Mouse (Mus musculus) bone marrow macrophage, adult 2 months (primary cell): Measurements from ENCODE around the gene Aco2.
A peak's percentile ranks its signal among the peaks of the same experiment; 100 is the strongest.

Source experiments
- CTCF ChIP-seq: IDR thresholded peaks from 2 replicates; pipeline ENCODE4 v1.5.1; 2012; ENCODE audit warnings: low read depth, mild to moderate bottlenecking, low read length, moderate library complexity
- POLR2A ChIP-seq: IDR thresholded peaks from 2 replicates; pipeline ENCODE4 v1.6.1; 2012; ENCODE audit warnings: mild to moderate bottlenecking, low read depth, low read length, borderline replicate concordance

- TF ChIP-seq CTCF (peak; percentile 95), POLR2A (no peak)
These were observed 40.8 kb upstream of the Aco2 start for GRCm38 (mm10) chr15:81831136-81831825.
